Mouse (Mus musculus) olfactory bulb, adult 2 months (tissue): Measurements from ENCODE around the gene Mast1. TPM values are rescaled to one million over a fixed set of nuclear protein-coding genes. Genes with fewer than 3 reads are reported as not detected.

Experiments used
- H3K27ac ChIP-seq: fragments of 200-500 bp; 2 replicates; pipeline ENCODE4 v1.5.1; 2012; ENCODE audit warnings: low read depth, low read length; ENCODE audit not compliant: insufficient read depth
- H3K4me1 ChIP-seq: fragments of 200-500 bp; 2 replicates; pipeline ENCODE4 v1.6.1; 2012; ENCODE audit warnings: low read length; ENCODE audit not compliant: control insufficient read depth, insufficient read depth
- H3K4me3 ChIP-seq: fragments of 200-500 bp; 2 replicates; pipeline ENCODE4 v1.5.1; 2012; ENCODE audit warnings: mild to moderate bottlenecking, low read depth, low read length, moderate library complexity; ENCODE audit not compliant: insufficient read depth
- CTCF ChIP-seq: fragments of 200-500 bp; IDR thresholded peaks from 2 replicates; pipeline ENCODE4 v1.5.1; 2012; ENCODE audit warnings: low read depth, mild to moderate bottlenecking, low read length, moderate library complexity; ENCODE audit not compliant: insufficient read depth
- POLR2A ChIP-seq: fragments of 200-500 bp; IDR thresholded peaks from 2 replicates; pipeline ENCODE4 v1.6.1; 2012; ENCODE audit warnings: mild to moderate bottlenecking, low read depth, low read length, moderate library complexity; ENCODE audit not compliant: insufficient read depth
- WGBS: fragments of 180-500 bp; shearing (Covaris S2); methylation state at CpG from one replicate; pipeline ENCODE4 v1.1.7; 2018; 5-methylcytosine and 5-hydroxymethylcytosine counted together
- polyA plus RNA-seq: library from polyadenylated mRNA; stranded (reverse); fragments of >200 nt; gene quantifications from 2 replicates; pipeline ENCODE4 v1.2.4, GENCODE M21; 2012; ENCODE audit warnings: low replicate concordance; ENCODE audit not compliant: missing spikeins, insufficient read depth, insufficient read length

The Mast1 gene
- polyA plus RNA-seq, 1 experiment: not detected

GRCm38 (mm10) chr8:84980622-84981358, 43.6 kb upstream of the Mast1 start:
- peak overlapping the region; percentile 4; the same call in 1 of the 2 replicates for H3K27ac ChIP-seq
- peaks cover 37% of the 10 kb centered on the region for H3K4me1 ChIP-seq

GRCm38 (mm10) chr8:84979599-84980421, 42.7 kb upstream of the Mast1 start:
- no peak for TF ChIP-seq CTCF
- peak; percentile 39; the same call in 1 of the 2 replicates for TF ChIP-seq POLR2A
- Histone ChIP-seq H3K4me3 (peak overlapping the region; percentile 45), H3K27ac (peak overlapping the region; percentile 95), H3K4me1 (peaks cover 29% of the 10 kb centered on the region)
- WGBS: 3% methylated on average over 37 of the region's 42 CpGs

More at GRCm38 (mm10) chr8:84980622-84981358, 43.6 kb upstream of the Mast1 start:
- 38% methylated on average over 11 of the region's 11 CpGs for WGBS
- no peak overlapping the region for H3K4me3 ChIP-seq
- no peak for TF ChIP-seq POLR2A
- no peak for TF ChIP-seq CTCF

- under 1% methylated on average over 63 of the region's 63 CpGs for WGBS
- Histone ChIP-seq H3K4me3 (peak within 1 kb of the TSS; percentile 83), H3K4me1 (peaks cover 25% of the 10 kb centered on the region), H3K27ac (peak within 1 kb of the TSS; percentile 95)
- TF ChIP-seq POLR2A (peak; percentile 100), CTCF (no peak)
Observed at GRCm38 (mm10) chr8:84978248-84978940, 41.2 kb upstream of the Mast1 start, which contains the start of gene Junb. Gene Junb, minus strand, starts transcription at chr8:84978718.

- WGBS: under 1% methylated on average over 70 of the region's 70 CpGs
- peaks cover 25% of the 10 kb centered on the region for H3K4me1 ChIP-seq
- no peak for TF ChIP-seq POLR2A
- TF ChIP-seq CTCF: no peak
- H3K27ac ChIP-seq: peak overlapping the region; percentile 92
- H3K4me3 ChIP-seq: peak overlapping the region; percentile 83
Observed at GRCm38 (mm10) chr8:84977435-84978247, 40.5 kb upstream of the Mast1 start.

- TF ChIP-seq POLR2A: no peak
- no peak for TF ChIP-seq CTCF
- WGBS: under 1% methylated on average over 25 of the region's 25 CpGs
- peak overlapping the region; percentile 83 for H3K4me3 ChIP-seq
- peak overlapping the region; percentile 92 for H3K27ac ChIP-seq
- H3K4me1 ChIP-seq: peaks cover 25% of the 10 kb centered on the region
Observed at GRCm38 (mm10) chr8:84976763-84977434, 39.7 kb upstream of the Mast1 start.

- Histone ChIP-seq H3K4me3 (peak overlapping the region; percentile 83), H3K4me1 (peaks cover 26% of the 10 kb centered on the region), H3K27ac (peak overlapping the region; percentile 92)
- WGBS: under 1% methylated on average over 61 of the region's 61 CpGs
- TF ChIP-seq POLR2A (peak; percentile 65), CTCF (no peak)
Observed at GRCm38 (mm10) chr8:84976031-84976762, 39.0 kb upstream of the Mast1 start.

- Histone ChIP-seq H3K27ac (peak overlapping the region; percentile 76), H3K4me3 (no peak overlapping the region), H3K4me1 (peaks cover 27% of the 10 kb centered on the region)
- TF ChIP-seq CTCF (peak; percentile 66), POLR2A (no peak)
- 38% methylated on average over 7 of the region's 7 CpGs for WGBS
Observed at GRCm38 (mm10) chr8:84975434-84975833, 38.3 kb upstream of the Mast1 start.
